Mouse (Mus musculus): ENCODE measurements around the gene Tmem88. TPM values are rescaled to one million over a fixed set of nuclear protein-coding genes. Genes with fewer than 3 reads are reported as not detected.
A peak's percentile ranks its signal among the peaks of the same experiment; 100 is the strongest.

Gene Tmem88
- 39.6 and 45.2 TPM in 2 replicates for polyA plus RNA-seq (2015; fragmentation: Nextera tagmentation; extraction: Ambion mirVana)

DNA sequence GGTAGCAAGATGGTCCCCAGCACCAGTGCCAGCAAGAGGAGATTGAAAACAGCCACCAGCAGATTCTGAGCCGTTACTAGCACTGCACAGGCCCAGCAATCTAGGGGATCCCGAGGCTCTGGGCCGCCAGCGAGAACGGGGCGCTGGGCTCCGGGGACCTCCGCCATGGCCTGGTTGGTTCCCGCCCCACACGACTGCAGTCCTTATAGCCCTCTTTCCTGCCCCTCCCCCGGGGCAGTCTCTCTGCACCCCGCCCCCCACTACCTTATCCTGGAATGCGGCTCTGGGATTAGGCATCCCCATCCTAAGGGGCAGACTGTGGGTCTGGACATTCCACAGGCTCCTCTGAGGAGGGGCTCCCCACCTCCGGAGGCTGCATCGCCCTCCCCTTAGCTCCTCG is at the start of gene Tmem88:
Gene Tmem88, minus strand, starts transcription at position 176 of the 400 bp plus-strand sequence.
- Histone ChIP-seq H3K4me2 (ENCODE audit: low read depth, low read length) (peak within 1 kb of the TSS; percentile 72), H3K27ac (ENCODE audit: low read length) (peak within 1 kb of the TSS; percentile 99), H3K9ac (ENCODE audit: low read length) (peak within 1 kb of the TSS; percentile 96), H3K27me3 (ENCODE audit: control insufficient read depth, insufficient read depth, low read length) (no peaks in the 10 kb centered on the region), H3K4me3 (ENCODE audit: low read length) (peak within 1 kb of the TSS; percentile 83), H3K36me3 (ENCODE audit: control insufficient read depth, insufficient read depth) (peaks cover 21% of the 10 kb centered on the region), H3K4me1 (ENCODE audit: control insufficient read depth, insufficient read depth, low read length) (peaks cover 24% of the 10 kb centered on the region), H3K9me3 (replicated peaks; ENCODE audit: control insufficient read depth, low read length) (no peaks in the 10 kb centered on the region)
- WGBS, result 9% methylated on average over 16 of the region's 16 CpGs
- ATAC-seq (replicated peaks; ENCODE audit: extremely low read depth, insufficient read depth, low FRiP score), result 0 out of 2 replicates have a peak, but pooled peaks have one; percentile 9

DNA sequence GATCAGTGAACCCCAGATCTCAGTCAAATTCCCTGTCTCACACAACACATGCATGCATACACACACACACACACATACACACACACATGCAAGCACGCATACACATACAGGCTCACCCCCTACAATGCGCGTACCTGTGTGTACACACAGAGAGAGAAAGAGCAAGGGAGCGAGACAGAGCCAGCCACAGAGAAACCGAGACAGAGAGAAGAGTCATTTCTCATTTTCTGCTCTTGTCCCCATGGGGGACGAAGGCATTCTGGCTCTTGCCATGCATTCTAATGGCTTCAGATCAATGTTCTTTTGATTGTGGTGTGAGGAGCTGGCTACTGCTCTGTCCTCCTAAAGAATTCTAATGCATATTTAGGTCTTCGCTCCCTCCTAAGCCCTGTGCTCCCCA is 49.3 kb upstream of the Tmem88 start:
- Histone ChIP-seq H3K36me3 (ENCODE audit: control insufficient read depth, insufficient read depth) (no peaks in the 10 kb centered on the region), H3K4me2 (ENCODE audit: low read depth, low read length) (no peak overlapping the region), H3K9me3 (replicated peaks; ENCODE audit: control insufficient read depth, low read length) (no peaks in the 10 kb centered on the region; the same call in 1 of the 2 replicates), H3K9ac (ENCODE audit: low read length) (no peak overlapping the region), H3K27me3 (ENCODE audit: control insufficient read depth, insufficient read depth, low read length) (no peaks in the 10 kb centered on the region), H3K4me1 (ENCODE audit: control insufficient read depth, insufficient read depth, low read length) (peaks cover 4% of the 10 kb centered on the region), H3K4me3 (ENCODE audit: low read length) (no peak overlapping the region), H3K27ac (ENCODE audit: low read length) (no peak overlapping the region)
- no peak for ATAC-seq (replicated peaks; ENCODE audit: extremely low read depth, insufficient read depth, low FRiP score)
- WGBS, result 93% methylated on average over 7 of the region's 7 CpGs

- no peaks in the 10 kb centered on the region for H3K36me3 ChIP-seq (ENCODE audit: control insufficient read depth, insufficient read depth)
- no peak overlapping the region for H3K9ac ChIP-seq (ENCODE audit: low read length)
- H3K4me2 ChIP-seq (ENCODE audit: low read depth, low read length), result no peak overlapping the region
- WGBS, result 36% methylated on average over 5 of the region's 5 CpGs
- H3K27me3 ChIP-seq (ENCODE audit: control insufficient read depth, insufficient read depth, low read length), result no peaks in the 10 kb centered on the region
- H3K4me1 ChIP-seq (ENCODE audit: control insufficient read depth, insufficient read depth, low read length), result no peaks in the 10 kb centered on the region
- ATAC-seq (replicated peaks; ENCODE audit: extremely low read depth, insufficient read depth, low FRiP score), result peak; percentile 49
- H3K9me3 ChIP-seq (replicated peaks; ENCODE audit: control insufficient read depth, low read length), result no peaks in the 10 kb centered on the region; the same call in 1 of the 2 replicates
- H3K4me3 ChIP-seq (ENCODE audit: low read length), result no peak overlapping the region
- peak overlapping the region; percentile 43; the same call in 1 of the 2 replicates for H3K27ac ChIP-seq (ENCODE audit: low read length)
Observed at GRCm38 (mm10) chr11:69443328-69443727, 45.3 kb upstream of the Tmem88 start.

DNA sequence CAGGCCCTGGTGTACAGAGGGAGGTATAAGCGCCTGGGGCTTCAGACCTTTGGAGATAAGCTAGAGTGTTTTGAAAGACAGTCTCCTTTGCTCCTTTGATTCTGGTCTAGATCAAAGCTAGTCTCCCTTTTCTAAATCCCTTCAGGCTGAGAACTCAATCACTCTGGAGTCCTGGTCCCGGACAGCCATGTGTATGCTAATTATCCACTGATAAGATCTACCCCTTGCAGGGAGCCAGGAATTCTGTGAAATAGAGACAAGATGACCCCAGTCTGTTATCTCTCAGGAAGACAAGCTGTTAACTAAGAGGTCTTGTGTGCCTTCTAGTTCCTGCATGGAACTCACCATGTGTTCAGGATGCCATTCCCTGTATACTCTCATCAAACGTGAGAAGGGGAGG is 39.3 kb upstream of the Tmem88 start:
- no peak overlapping the region for H3K4me3 ChIP-seq (ENCODE audit: low read length)
- no peaks in the 10 kb centered on the region for H3K9me3 ChIP-seq (replicated peaks; ENCODE audit: control insufficient read depth, low read length)
- no peak overlapping the region for H3K27ac ChIP-seq (ENCODE audit: low read length)
- no peaks in the 10 kb centered on the region for H3K27me3 ChIP-seq (ENCODE audit: control insufficient read depth, insufficient read depth, low read length)
- no peak overlapping the region for H3K9ac ChIP-seq (ENCODE audit: low read length)
- no peak overlapping the region for H3K4me2 ChIP-seq (ENCODE audit: low read depth, low read length)
- H3K4me1 ChIP-seq (ENCODE audit: control insufficient read depth, insufficient read depth, low read length), result no peaks in the 10 kb centered on the region
- no peak for ATAC-seq (replicated peaks; ENCODE audit: extremely low read depth, insufficient read depth, low FRiP score)
- WGBS, result 47% methylated on average over 3 of the region's 3 CpGs
- no peaks in the 10 kb centered on the region for H3K36me3 ChIP-seq (ENCODE audit: control insufficient read depth, insufficient read depth)

DNA sequence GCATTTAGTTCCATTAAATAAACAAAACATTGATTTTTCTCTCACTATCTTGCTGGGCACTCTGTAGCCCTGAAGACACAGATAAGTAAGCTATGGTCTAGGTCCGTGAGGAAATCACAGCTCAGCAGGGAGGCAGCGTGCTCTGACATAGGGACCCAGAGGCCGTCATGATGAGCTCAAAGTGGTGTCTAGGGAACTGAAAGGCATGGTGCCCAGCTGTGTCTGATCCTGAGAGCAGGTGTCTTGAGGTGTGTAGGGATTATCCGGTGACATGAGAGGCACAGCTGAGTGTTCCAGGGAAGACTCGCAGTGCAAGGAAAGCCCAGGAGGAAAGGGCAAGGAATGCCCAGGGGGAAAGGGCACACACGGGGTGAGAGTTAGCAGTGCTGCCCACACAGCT is 35.2 kb upstream of the Tmem88 start:
- no peak overlapping the region for H3K4me2 ChIP-seq (ENCODE audit: low read depth, low read length)
- H3K4me3 ChIP-seq (ENCODE audit: low read length), result no peak overlapping the region
- no peak overlapping the region for H3K9ac ChIP-seq (ENCODE audit: low read length)
- no peaks in the 10 kb centered on the region for H3K9me3 ChIP-seq (replicated peaks; ENCODE audit: control insufficient read depth, low read length)
- ATAC-seq (replicated peaks; ENCODE audit: extremely low read depth, insufficient read depth, low FRiP score), result no peak
- H3K4me1 ChIP-seq (ENCODE audit: control insufficient read depth, insufficient read depth, low read length), result 0 out of 2 replicates have a peak, but pooled peaks cover 2% of the 10 kb centered on the region
- no peaks in the 10 kb centered on the region for H3K36me3 ChIP-seq (ENCODE audit: control insufficient read depth, insufficient read depth)
- no peak overlapping the region for H3K27ac ChIP-seq (ENCODE audit: low read length)
- WGBS, result 60% methylated on average over 6 of the region's 6 CpGs
- no peaks in the 10 kb centered on the region for H3K27me3 ChIP-seq (ENCODE audit: control insufficient read depth, insufficient read depth, low read length)

DNA sequence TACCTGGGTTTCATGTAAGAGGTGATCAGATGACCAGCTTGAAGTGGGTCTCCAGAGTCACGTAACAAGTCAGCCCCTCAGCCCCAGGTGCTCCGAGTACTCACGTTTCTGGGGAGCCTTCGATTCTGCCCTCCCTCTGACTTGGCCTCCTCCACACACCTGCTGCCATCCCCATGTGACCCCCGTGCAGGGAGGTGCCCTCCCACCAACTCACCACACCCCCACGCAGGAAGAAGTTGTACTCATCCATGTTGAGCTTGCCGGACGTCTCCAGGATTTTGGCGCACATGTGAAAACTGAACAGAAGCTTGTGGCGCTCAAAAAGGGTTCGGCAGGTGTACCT is 34.6 kb upstream of the Tmem88 start:
- H3K9me3 ChIP-seq (replicated peaks; ENCODE audit: control insufficient read depth, low read length), result no peaks in the 10 kb centered on the region
- H3K27ac ChIP-seq (ENCODE audit: low read length), result no peak overlapping the region
- no peaks in the 10 kb centered on the region for H3K27me3 ChIP-seq (ENCODE audit: control insufficient read depth, insufficient read depth, low read length)
- H3K4me3 ChIP-seq (ENCODE audit: low read length), result no peak overlapping the region
- no peak for ATAC-seq (replicated peaks; ENCODE audit: extremely low read depth, insufficient read depth, low FRiP score)
- 66% methylated on average over 11 of the region's 11 CpGs for WGBS
- no peak overlapping the region for H3K9ac ChIP-seq (ENCODE audit: low read length)
- H3K4me1 ChIP-seq (ENCODE audit: control insufficient read depth, insufficient read depth, low read length), result 0 out of 2 replicates have a peak, but pooled peaks cover 2% of the 10 kb centered on the region
- no peaks in the 10 kb centered on the region for H3K36me3 ChIP-seq (ENCODE audit: control insufficient read depth, insufficient read depth)
- no peak overlapping the region for H3K4me2 ChIP-seq (ENCODE audit: low read depth, low read length)

DNA sequence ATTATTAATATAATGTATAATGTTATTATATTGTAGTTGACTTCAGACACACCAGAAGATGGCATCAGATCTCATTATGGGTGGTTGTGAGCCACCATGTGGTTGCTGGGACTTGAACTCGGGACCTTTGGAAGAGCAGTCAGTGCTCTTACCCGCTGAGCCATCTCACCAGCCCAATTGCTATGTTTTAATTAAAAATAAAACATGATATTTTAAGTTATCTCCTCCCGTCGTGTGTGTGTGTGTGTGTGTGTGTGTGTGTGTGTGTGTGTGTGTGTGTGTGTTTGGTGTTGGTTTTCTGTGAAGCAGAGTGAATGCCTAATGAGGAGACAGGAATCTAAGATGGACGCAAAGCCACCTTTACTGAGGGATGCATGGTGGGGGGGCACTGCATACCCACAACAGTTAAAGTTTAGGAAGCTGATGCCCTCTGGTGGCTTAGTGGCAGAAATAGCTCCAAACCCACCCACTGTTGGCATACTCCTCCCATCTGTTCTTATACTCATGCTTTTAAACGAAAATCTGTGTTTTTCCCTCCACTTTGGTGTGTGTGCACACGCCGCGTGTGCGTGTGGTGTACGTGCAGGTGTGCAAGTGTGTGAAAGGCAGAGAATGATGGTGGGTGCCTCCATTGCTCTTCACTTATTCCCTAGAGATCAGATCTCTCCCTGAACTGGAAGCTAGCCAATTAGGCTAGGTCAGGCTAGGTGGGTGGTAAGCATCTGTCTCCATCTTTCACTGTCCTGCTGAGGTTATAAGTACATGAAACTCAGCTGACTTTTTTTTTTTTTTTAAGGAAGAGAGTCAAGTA is 34.0 kb upstream of the Tmem88 start:
- no peaks in the 10 kb centered on the region for H3K9me3 ChIP-seq (replicated peaks; ENCODE audit: control insufficient read depth, low read length)
- H3K4me1 ChIP-seq (ENCODE audit: control insufficient read depth, insufficient read depth, low read length), result 0 out of 2 replicates have a peak, but pooled peaks cover 2% of the 10 kb centered on the region
- peak; percentile 71 for ATAC-seq (replicated peaks; ENCODE audit: extremely low read depth, insufficient read depth, low FRiP score)
- 41% methylated on average over 11 of the region's 11 CpGs for WGBS
- no peaks in the 10 kb centered on the region for H3K36me3 ChIP-seq (ENCODE audit: control insufficient read depth, insufficient read depth)
- H3K27ac ChIP-seq (ENCODE audit: low read length), result no peak overlapping the region
- H3K27me3 ChIP-seq (ENCODE audit: control insufficient read depth, insufficient read depth, low read length), result no peaks in the 10 kb centered on the region
- no peak overlapping the region for H3K4me2 ChIP-seq (ENCODE audit: low read depth, low read length)
- no peak overlapping the region for H3K4me3 ChIP-seq (ENCODE audit: low read length)
- no peak overlapping the region for H3K9ac ChIP-seq (ENCODE audit: low read length)

DNA sequence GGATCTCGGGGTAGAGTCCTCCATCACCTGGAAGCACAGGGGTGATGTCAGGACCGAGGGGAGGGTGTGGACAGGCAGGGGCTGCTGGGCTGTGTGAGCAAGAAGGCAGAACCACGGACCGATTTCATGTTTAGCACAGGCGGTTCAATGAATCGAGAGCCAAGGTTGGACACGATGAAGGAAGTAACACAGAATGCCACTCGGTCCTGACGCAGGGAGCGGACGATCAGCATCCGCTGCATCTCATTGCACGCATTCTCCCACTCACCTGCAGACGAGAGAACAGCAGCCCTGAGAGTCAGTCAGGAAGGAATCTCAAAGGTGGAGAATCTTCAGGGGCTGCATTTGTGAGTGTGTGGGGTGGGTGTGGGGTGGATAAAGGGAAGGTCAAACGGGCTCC is 32.6 kb upstream of the Tmem88 start:
- Histone ChIP-seq H3K9ac (ENCODE audit: low read length) (no peak overlapping the region), H3K4me3 (ENCODE audit: low read length) (no peak overlapping the region), H3K36me3 (ENCODE audit: control insufficient read depth, insufficient read depth) (no peaks in the 10 kb centered on the region), H3K4me2 (ENCODE audit: low read depth, low read length) (no peak overlapping the region), H3K4me1 (ENCODE audit: control insufficient read depth, insufficient read depth, low read length) (0 out of 2 replicates have a peak, but pooled peaks cover 2% of the 10 kb centered on the region), H3K9me3 (replicated peaks; ENCODE audit: control insufficient read depth, low read length) (no peaks in the 10 kb centered on the region), H3K27me3 (ENCODE audit: control insufficient read depth, insufficient read depth, low read length) (no peaks in the 10 kb centered on the region), H3K27ac (ENCODE audit: low read length) (no peak overlapping the region)
- 89% methylated on average over 15 of the region's 15 CpGs for WGBS
- no peak for ATAC-seq (replicated peaks; ENCODE audit: extremely low read depth, insufficient read depth, low FRiP score)

GRCm38 (mm10) chr11:69429313-69429712 is 31.3 kb upstream of the Tmem88 start:
- Histone ChIP-seq H3K4me1 (ENCODE audit: control insufficient read depth, insufficient read depth, low read length) (0 out of 2 replicates have a peak, but pooled peaks cover 2% of the 10 kb centered on the region), H3K27ac (ENCODE audit: low read length) (no peak overlapping the region), H3K36me3 (ENCODE audit: control insufficient read depth, insufficient read depth) (no peaks in the 10 kb centered on the region), H3K4me2 (ENCODE audit: low read depth, low read length) (no peak overlapping the region), H3K9me3 (replicated peaks; ENCODE audit: control insufficient read depth, low read length) (no peaks in the 10 kb centered on the region), H3K4me3 (ENCODE audit: low read length) (no peak overlapping the region), H3K9ac (ENCODE audit: low read length) (no peak overlapping the region), H3K27me3 (ENCODE audit: control insufficient read depth, insufficient read depth, low read length) (no peaks in the 10 kb centered on the region)
- no peak for ATAC-seq (replicated peaks; ENCODE audit: extremely low read depth, insufficient read depth, low FRiP score)
- 19% methylated on average over 2 of the region's 2 CpGs for WGBS
